Mouse (Mus musculus) ovary, postnatal 36 days (tissue): Measurements from ENCODE around the gene Gm29797.

Source experiments
- DNase-seq: peaks from one replicate; pipeline ENCODE4 v3.0.0; 2022; ENCODE audit warnings: low spot score, mixed read lengths

Gene Gm29797

GRCm38 (mm10) chr2:181656734-181657133, at the start of gene Gm29797:
Gene Gm29797, plus strand, starts transcription at chr2:181657034.
- no peak for DNase-seq

- DNase-seq = no peak
Measured at GRCm38 (mm10) chr2:181618761-181619495, 37.9 kb upstream of the Gm29797 start.

- DNase-seq = no peak
Measured at GRCm38 (mm10) chr2:181623401-181623800, 33.4 kb upstream of the Gm29797 start.

- no peak for DNase-seq
Measured at GRCm38 (mm10) chr2:181628471-181628870, 28.4 kb upstream of the Gm29797 start.

- DNase-seq = no peak
Measured at GRCm38 (mm10) chr2:181632624-181633023, 24.2 kb upstream of the Gm29797 start.

- no peak for DNase-seq
Measured at GRCm38 (mm10) chr2:181635865-181636264, 21.0 kb upstream of the Gm29797 start.

- DNase-seq = peak; percentile 34
Measured at GRCm38 (mm10) chr2:181644361-181644760, 12.5 kb upstream of the Gm29797 start.

- DNase-seq = no peak
Measured at GRCm38 (mm10) chr2:181645666-181646065, 11.2 kb upstream of the Gm29797 start.

GRCm38 (mm10) chr2:181646626-181647472, 10.0 kb upstream of the Gm29797 start:
- no peak for DNase-seq

GRCm38 (mm10) chr2:181648926-181649325, 7.9 kb upstream of the Gm29797 start:
- no peak for DNase-seq

GRCm38 (mm10) chr2:181653065-181653464, 3.8 kb upstream of the Gm29797 start:
- no peak for DNase-seq

GRCm38 (mm10) chr2:181653523-181653922, 3.3 kb upstream of the Gm29797 start:
- DNase-seq = no peak

- peak; percentile 14 for DNase-seq
Measured at GRCm38 (mm10) chr2:181657441-181657840, 607 bp downstream of the Gm29797 start.

GRCm38 (mm10) chr2:181658528-181658927, 1.7 kb downstream of the Gm29797 start:
- DNase-seq = no peak

GRCm38 (mm10) chr2:181658930-181659555, 2.2 kb downstream of the Gm29797 start:
- DNase-seq = peak; percentile 77

GRCm38 (mm10) chr2:181659609-181660055, 2.8 kb downstream of the Gm29797 start:
- DNase-seq = peak; percentile 80

GRCm38 (mm10) chr2:181662620-181663297, 5.9 kb downstream of the Gm29797 start:
- no peak for DNase-seq

- DNase-seq = no peak
Measured at GRCm38 (mm10) chr2:181663298-181663630, 6.4 kb downstream of the Gm29797 start.

- peak; percentile 63 for DNase-seq
Measured at GRCm38 (mm10) chr2:181670285-181670912, 13.6 kb downstream of the Gm29797 start.

GRCm38 (mm10) chr2:181670913-181671311, 14.1 kb downstream of the Gm29797 start:
- DNase-seq = no peak

- peak; percentile 71 for DNase-seq
Measured at GRCm38 (mm10) chr2:181671326-181671725, 14.5 kb downstream of the Gm29797 start, which contains the start of gene Sox18. Gene Sox18, minus strand, starts transcription at chr2:181671640.
